25 mouse cellular contexts compared by ENCODE assay signal in the genomic region with DNA sequence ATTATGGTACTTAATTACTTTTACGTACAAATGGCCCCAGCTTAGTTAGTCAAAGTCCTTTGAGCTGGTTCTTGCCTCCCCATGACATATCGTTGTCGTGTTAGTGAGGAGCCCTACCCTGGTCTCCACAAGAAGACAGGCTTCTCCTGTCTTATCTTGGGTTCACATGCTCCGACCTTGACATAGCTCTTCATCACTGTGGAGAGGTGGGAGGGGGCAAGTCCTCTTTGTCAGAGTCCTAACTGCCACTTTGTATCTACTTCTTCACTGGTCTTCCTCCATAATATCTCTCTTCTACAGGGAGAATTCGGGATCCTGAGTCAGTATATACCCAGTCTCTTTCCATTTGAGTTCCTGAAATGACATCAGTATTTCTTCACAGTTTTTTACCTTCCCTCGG. TPM values are rescaled to one million over a fixed set of nuclear protein-coding genes. Genes with fewer than 3 reads are reported as not detected.
DNase-seq lines count a peak whose midpoint lies in the region; ATAC-seq lines count a peak whose summit lies in the region.
"Had no signal": no experiment of that assay in that cellular context is flagged by ENCODE, and none has a peak within 500 bp of the region (broad histone marks: within the 10 kb centered on the region; RNA-seq: fewer than 3 reads in every experiment).

No protein-coding gene starts in this region.

- no peak overlapping the region for H3K4me2 ChIP-seq in midbrain, embryonic 11.5 days
- peak overlapping the region; percentile 53 for H3K4me2 ChIP-seq in liver, embryonic 13.5 days
- H3K4me2 ChIP-seq: forebrain, embryonic 15.5 days; neural tube, embryonic 13.5 days had no signal

- H3K9me3 ChIP-seq in midbrain, embryonic 11.5 days (ENCODE audit: control insufficient read depth, low read length), result no peaks in the 10 kb centered on the region
- H3K9me3 ChIP-seq in midbrain, embryonic 10.5 days (replicated peaks), result no peaks in the 10 kb centered on the region
- H3K9me3 ChIP-seq in liver, embryonic 13.5 days (replicated peaks), result no peaks in the 10 kb centered on the region
- H3K9me3 ChIP-seq: embryonic facial prominence, embryonic 10.5 days; forebrain, embryonic 15.5 days; hindbrain, embryonic 10.5 days; limb, embryonic 10.5 days; neural tube, embryonic 13.5 days had no signal

- no peaks in the 10 kb centered on the region for H3K36me3 ChIP-seq in midbrain, embryonic 11.5 days (ENCODE audit: control insufficient read depth, insufficient read depth, low read length)
- no peaks in the 10 kb centered on the region for H3K36me3 ChIP-seq in midbrain, embryonic 10.5 days
- H3K36me3 ChIP-seq in liver, embryonic 13.5 days, result no peaks in the 10 kb centered on the region
- H3K36me3 ChIP-seq: embryonic facial prominence, embryonic 10.5 days; forebrain, embryonic 15.5 days; hindbrain, embryonic 10.5 days; limb, embryonic 10.5 days; neural tube, embryonic 13.5 days had no signal

- no peak overlapping the region for H3K9ac ChIP-seq in midbrain, embryonic 11.5 days (ENCODE audit: low read length)
- H3K9ac ChIP-seq in liver, embryonic 13.5 days, result peak overlapping the region; percentile 23
- H3K9ac ChIP-seq: forebrain, embryonic 15.5 days; neural tube, embryonic 13.5 days had no signal

- H3K27ac ChIP-seq in midbrain, embryonic 11.5 days (ENCODE audit: low read depth, low read length), result no peak overlapping the region
- no peak overlapping the region for H3K27ac ChIP-seq in midbrain, embryonic 10.5 days (replicated peaks)
- peak overlapping the region; percentile 95 for H3K27ac ChIP-seq in liver, embryonic 13.5 days
- H3K27ac ChIP-seq: embryonic facial prominence, embryonic 10.5 days; forebrain, embryonic 15.5 days; heart, adult 2 months; hindbrain, embryonic 10.5 days; limb, embryonic 10.5 days; neural tube, embryonic 13.5 days had no signal

- peak; percentile 37 for DNase-seq in midbrain, embryonic 11.5 days (ENCODE audit: low spot score, missing footprints)
- no peak for DNase-seq in midbrain, embryonic 10.5 days (ENCODE audit: low spot score)
- DNase-seq in c-Kit-positive CD71-positive TER-119-positive erythroid progenitor cells, embryonic 14.5 days (ENCODE audit: low spot score), result peak; percentile 78
- peak; percentile 68 for DNase-seq in liver, embryonic 13.5 days
- DNase-seq in spleen, postnatal 36 days (ENCODE audit: low spot score in 2 of 2), result peak; percentile 28 to 55
- DNase-seq in right cerebral cortex, postnatal 25 days, result no peak
- DNase-seq in thymus, postnatal 10 days (ENCODE audit: low spot score in 2 of 2), result no peak
- DNase-seq: adrenal gland, postnatal 14 days; B cell, adult 2 months; cerebellum, adult 2 months; gastrocnemius, postnatal 14 days; heart, adult 2 months; kidney, adult 8-10 months; kidney, postnatal 14 days; lung, adult 18-20 months; lung, postnatal 14 days; midbrain, embryonic 14.5 days; right cerebral cortex, adult 18-20 months had no signal

- H3K4me1 ChIP-seq in midbrain, embryonic 11.5 days (ENCODE audit: control insufficient read depth, insufficient read depth, low read length), result peaks cover 3% of the 10 kb centered on the region
- peaks cover 23% of the 10 kb centered on the region for H3K4me1 ChIP-seq in midbrain, embryonic 10.5 days
- H3K4me1 ChIP-seq in liver, embryonic 13.5 days (replicated peaks), result peaks cover 65% of the 10 kb centered on the region

- no peak for ATAC-seq in midbrain, embryonic 11.5 days (ENCODE audit: low FRiP score)
- ATAC-seq in liver, embryonic 13.5 days (ENCODE audit: low read depth), result peak; percentile 66
- ATAC-seq: activated CD4-positive, CD25-positive, alpha-beta regulatory T cell, adult 4 months; forebrain, embryonic 15.5 days had no signal

- WGBS in midbrain, embryonic 11.5 days, result 84% methylated on average over 6 of the region's 6 CpGs
- 87% methylated on average over 6 of the region's 6 CpGs for WGBS in midbrain, embryonic 10.5 days
- WGBS in liver, embryonic 13.5 days (ENCODE audit: insufficient replicate concordance), result 13% methylated on average over 6 of the region's 6 CpGs

- no peak overlapping the region for H3K4me3 ChIP-seq in midbrain, embryonic 11.5 days (ENCODE audit: low read depth, low read length)
- no peak overlapping the region for H3K4me3 ChIP-seq in midbrain, embryonic 10.5 days
- H3K4me3 ChIP-seq in liver, embryonic 13.5 days (replicated peaks), result no peak overlapping the region
- H3K4me3 ChIP-seq: embryonic facial prominence, embryonic 10.5 days; forebrain, embryonic 15.5 days; heart, adult 2 months; hindbrain, embryonic 10.5 days; left cerebral cortex, adult 2 months; limb, embryonic 10.5 days; neural tube, embryonic 13.5 days had no signal

- peaks cover 2% of the 10 kb centered on the region; the same call in 1 of the 2 replicates for H3K27me3 ChIP-seq in midbrain, embryonic 11.5 days (ENCODE audit: control insufficient read depth, insufficient read depth, low read length)
- H3K27me3 ChIP-seq in midbrain, embryonic 10.5 days (ENCODE audit: low read depth, poor library complexity, severe bottlenecking), result peaks cover 32% of the 10 kb centered on the region
- H3K27me3 ChIP-seq in liver, embryonic 13.5 days, result 0 out of 2 replicates have a peak, but pooled peaks cover 2% of the 10 kb centered on the region

RNA-seq across cellular contexts. Expression of a gene that starts 4.0 kb away (rescaled TPM):
- 11.7 and 12.0 TPM in 2 replicates for polyA plus RNA-seq in midbrain, embryonic 11.5 days (2014; fragmentation: Nextera tagmentation; extraction: Ambion mirVana)
- 8.0 and 8.3 TPM in 2 replicates for polyA plus RNA-seq in midbrain, embryonic 10.5 days (2016; fragmentation: Nextera tagmentation; extraction: Ambion mirVana)
- polyA plus RNA-seq in liver, embryonic 13.5 days (2015; fragmentation: Nextera tagmentation; extraction: Ambion mirVana), result 18.4 and 21.6 TPM in 2 replicates

RNA-seq across cellular contexts. Expression of a gene that starts 50.3 kb away (rescaled TPM):
- 67.0 and 68.8 TPM in 2 replicates for polyA plus RNA-seq in midbrain, embryonic 11.5 days (2014; fragmentation: Nextera tagmentation; extraction: Ambion mirVana)
- polyA plus RNA-seq in midbrain, embryonic 10.5 days (2016; fragmentation: Nextera tagmentation; extraction: Ambion mirVana), result 84.1 and 89.5 TPM in 2 replicates
- 32.6 and 35.2 TPM in 2 replicates for polyA plus RNA-seq in liver, embryonic 13.5 days (2015; fragmentation: Nextera tagmentation; extraction: Ambion mirVana)

Comparison
In these comparisons a context has a peak if more than half of its experiments do, and no peak if none do; other contexts are left out.
1. DNase-seq: peak in midbrain, embryonic 11.5 days (single experiment), c-Kit-positive CD71-positive TER-119-positive erythroid progenitor cells, embryonic 14.5 days (single experiment), liver, embryonic 13.5 days (single experiment) and spleen, postnatal 36 days (2 of 2); none in midbrain, embryonic 10.5 days (single experiment), right cerebral cortex, postnatal 25 days (single experiment) and thymus, postnatal 10 days (0 of 2).